In the genomic region with DNA sequence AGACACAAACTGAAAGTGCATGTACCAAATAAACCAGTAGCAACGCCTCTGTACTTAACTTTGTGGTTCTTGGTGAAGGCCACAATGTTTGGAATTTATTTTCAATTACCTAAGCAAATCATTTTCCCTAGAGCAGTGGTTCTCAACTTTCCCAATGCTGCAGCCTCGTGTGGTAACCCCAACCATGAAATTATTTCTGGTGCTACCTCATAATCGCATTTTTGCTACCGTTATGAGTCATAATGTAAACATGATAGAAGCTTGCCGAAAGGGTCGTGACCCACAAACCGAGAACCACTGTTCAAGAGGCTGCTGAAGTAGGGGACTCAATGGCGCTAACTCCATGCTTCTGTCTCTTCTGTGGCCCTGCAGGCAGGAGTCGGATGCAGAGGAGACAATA, we compare ENCODE assay signal across 25 mouse cellular contexts.
"Had no signal": no experiment of that assay in that cellular context is flagged by ENCODE, and none has a peak within 500 bp of the region (broad histone marks: within the 10 kb centered on the region; RNA-seq: fewer than 3 reads in every experiment).

No protein-coding gene starts in this region.

- DNase-seq: gastrocnemius, adult 2 months; gastrocnemius, postnatal 10 days; gastrocnemius, postnatal 25 days; heart, adult 18-20 months; heart, postnatal 14 days; heart, postnatal 36 days; kidney, adult 11 months; kidney, adult 2 months; kidney, adult 9 months; kidney, postnatal 14 days; kidney, postnatal 36 days; layer of hippocampus, adult 9-11 months; layer of hippocampus, postnatal 36 days; liver; liver, embryonic 13.5 days; liver, postnatal 0 days had no signal

- H3K27me3 ChIP-seq: heart, embryonic 13.5 days; heart, embryonic 15.5 days; hindbrain, embryonic 13.5 days; hindbrain, embryonic 15.5 days; kidney, embryonic 15.5 days; limb, embryonic 12.5 days; liver, embryonic 13.5 days; liver, embryonic 15.5 days had no signal

- H3K4me3 ChIP-seq: gastrocnemius, adult 2 months; heart, embryonic 13.5 days; heart, embryonic 15.5 days; hindbrain, embryonic 13.5 days; hindbrain, embryonic 15.5 days; kidney, embryonic 15.5 days; left cerebral cortex, adult 2 months; limb, embryonic 10.5 days; limb, embryonic 12.5 days; liver, embryonic 13.5 days; liver, embryonic 15.5 days had no signal

- H3K36me3 ChIP-seq: heart, embryonic 13.5 days; heart, embryonic 15.5 days; hindbrain, embryonic 13.5 days; hindbrain, embryonic 15.5 days; kidney, embryonic 15.5 days; limb, embryonic 10.5 days; limb, embryonic 12.5 days; liver, embryonic 13.5 days; liver, embryonic 15.5 days had no signal
